Mouse (Mus musculus) CH12.LX (cell line): ENCODE measurements around the gene Olfr187. TPM values are rescaled to one million over a fixed set of nuclear protein-coding genes. Genes with fewer than 3 reads are reported as not detected.
"Not testable (repeated sequence)": the region's sequence is repeated elsewhere in the genome, so short reads cannot be mapped to it uniquely, and the experiment has no call there.

ENCODE experiments used
- DNase-seq: peaks from one replicate; pipeline ENCODE4 v3.0.0-alpha.2; 2013; ENCODE audit errors: extremely low read depth
- H3K27ac ChIP-seq: 2 replicates; pipeline ENCODE4 v1.5.1; 2012; ENCODE audit warnings: low read depth, mild to moderate bottlenecking, control low read depth, moderate library complexity; ENCODE audit not compliant: insufficient read depth
- H3K27me3 ChIP-seq: replicated peaks from 2 replicates; pipeline ENCODE3; 2012; ENCODE audit warnings: inconsistent platforms
- H3K36me3 ChIP-seq, 2 experiments: replicated peaks in 1 of 2; 2 replicates each; pipeline versions ENCODE3 to v1.6.1; 2012; ENCODE audit warnings: inconsistent platforms in 1 of 2, low read length in 1 of 2, mild to moderate bottlenecking in 1 of 2, mixed read lengths in 1 of 2, moderate library complexity in 1 of 2; ENCODE audit not compliant: control insufficient read depth in 1 of 2, insufficient read depth in 1 of 2
- H3K4me1 ChIP-seq, 2 experiments: 2 replicates each; pipeline ENCODE4 v1.6.1; 2012; ENCODE audit warnings: inconsistent platforms in 1 of 2, moderate library complexity in 1 of 2; ENCODE audit not compliant: insufficient read depth in 2 of 2, control insufficient read depth in 1 of 2
- H3K4me2 ChIP-seq: 2 replicates; pipeline ENCODE4 v1.6.1; 2012; ENCODE audit warnings: low read depth, mild to moderate bottlenecking, control low read depth; ENCODE audit not compliant: poor library complexity, insufficient read depth, severe bottlenecking
- H3K4me3 ChIP-seq, 3 experiments: fragments of 150-350 bp in 1 of 3; sonication (generic) in 1 of 3; replicated peaks in 1 of 3; 2 replicates each; pipeline versions ENCODE3 to v1.5.1; 2011 to 2012; ENCODE audit warnings: low read depth in 2 of 3, low read length in 2 of 3, mild to moderate bottlenecking in 2 of 3, moderate library complexity in 2 of 3, control low read depth in 1 of 3, improper control_type of control experiment in 1 of 3, inconsistent platforms in 1 of 3, mixed read lengths in 1 of 3; ENCODE audit not compliant: poor library complexity in 1 of 3
- H3K79me2 ChIP-seq: replicated peaks from 2 replicates; pipeline ENCODE4 v1.6.1; 2012; ENCODE audit warnings: mild to moderate bottlenecking, moderate library complexity; ENCODE audit not compliant: control insufficient read depth, poor library complexity, insufficient read depth, severe bottlenecking; ENCODE audit errors: extremely low read depth
- H3K9ac ChIP-seq: 2 replicates; pipeline ENCODE4 v1.6.1; 2012; ENCODE audit warnings: low read depth, mild to moderate bottlenecking, control low read depth, moderate library complexity; ENCODE audit not compliant: insufficient read depth
- H3K9me3 ChIP-seq: replicated peaks from 2 replicates; pipeline ENCODE3; 2012; ENCODE audit warnings: low read length, inconsistent platforms, mixed read lengths
- BHLHE40 ChIP-seq: IDR thresholded peaks from 2 replicates; pipeline ENCODE4 v1.6.1; 2011; ENCODE audit warnings: mild to moderate bottlenecking, low read depth, low read length, improper control_type of control experiment
- E2F4 ChIP-seq: IDR thresholded peaks from 2 replicates; pipeline ENCODE4 v1.6.1; 2011; ENCODE audit warnings: low read depth, low read length, improper control_type of control experiment; ENCODE audit not compliant: insufficient replicate concordance
- ELF1 ChIP-seq: IDR thresholded peaks from 2 replicates; pipeline ENCODE4 v1.6.1; 2014; ENCODE audit warnings: low read depth, mild to moderate bottlenecking, inconsistent platforms, low read length, improper control_type of control experiment
- EP300 ChIP-seq: IDR thresholded peaks from 2 replicates; pipeline ENCODE4 v1.6.1; 2011; ENCODE audit warnings: low read length, improper control_type of control experiment
- ETS1 ChIP-seq: conservative IDR thresholded peaks from 2 replicates; pipeline ENCODE4 v1.6.1; 2012; ENCODE audit warnings: low read depth, mild to moderate bottlenecking, inconsistent platforms, low read length, improper control_type of control experiment, moderate library complexity
- GABPA ChIP-seq: IDR thresholded peaks from 2 replicates; pipeline ENCODE4 v1.6.1; 2012; ENCODE audit warnings: low read depth, low read length, improper control_type of control experiment, inconsistent platforms; ENCODE audit not compliant: insufficient replicate concordance
- MAFK ChIP-seq: IDR thresholded peaks from 2 replicates; pipeline ENCODE4 v1.6.1; 2011; ENCODE audit warnings: low read length, improper control_type of control experiment; ENCODE audit not compliant: insufficient replicate concordance
- MAX ChIP-seq: IDR thresholded peaks from 2 replicates; pipeline ENCODE4 v1.6.1; 2011; ENCODE audit warnings: low read length, improper control_type of control experiment
- MEF2A ChIP-seq: IDR thresholded peaks from 2 replicates; pipeline ENCODE4 v1.6.1; 2014; ENCODE audit warnings: low read depth, mild to moderate bottlenecking, inconsistent platforms, low read length, improper control_type of control experiment, borderline replicate concordance
- MXI1 ChIP-seq: IDR thresholded peaks from 2 replicates; pipeline ENCODE4 v1.6.1; 2011; ENCODE audit warnings: mild to moderate bottlenecking, low read depth, low read length, improper control_type of control experiment
- MYC ChIP-seq: IDR thresholded peaks from 2 replicates; pipeline ENCODE4 v1.6.1; 2011; ENCODE audit warnings: low read depth, mild to moderate bottlenecking, improper control_type of control experiment, low read length
- POLR2A ChIP-seq: IDR thresholded peaks from 2 replicates; pipeline ENCODE4 v1.6.1; 2011; ENCODE audit warnings: low read depth, mild to moderate bottlenecking, improper control_type of control experiment, low read length
- RAD21 ChIP-seq: IDR thresholded peaks from 2 replicates; pipeline ENCODE4 v1.6.1; 2011; ENCODE audit warnings: low read depth, mild to moderate bottlenecking, low read length, improper control_type of control experiment, moderate library complexity
- SIN3A ChIP-seq: IDR thresholded peaks from 2 replicates; pipeline ENCODE4 v1.6.1; 2012; ENCODE audit warnings: low read length, improper control_type of control experiment, inconsistent platforms
- USF1 ChIP-seq: IDR thresholded peaks from 2 replicates; pipeline ENCODE4 v1.6.1; 2014; ENCODE audit warnings: low read depth, mild to moderate bottlenecking, inconsistent platforms, low read length, improper control_type of control experiment
- USF2 ChIP-seq: conservative IDR thresholded peaks from 2 replicates; pipeline ENCODE4 v1.6.1; 2011; ENCODE audit warnings: low read depth, low read length, improper control_type of control experiment
- ZC3H11A ChIP-seq: IDR thresholded peaks from 2 replicates; pipeline ENCODE4 v1.6.1; 2012; ENCODE audit warnings: low read depth, mild to moderate bottlenecking, inconsistent platforms, low read length, improper control_type of control experiment
- ZKSCAN1 ChIP-seq: IDR thresholded peaks from 2 replicates; pipeline ENCODE4 v1.6.1; 2012; ENCODE audit warnings: low read depth, inconsistent platforms, low read length, improper control_type of control experiment, borderline replicate concordance
- ZMIZ1 ChIP-seq: IDR thresholded peaks from 2 replicates; pipeline ENCODE4 v1.6.1; 2012; ENCODE audit warnings: low read depth, mild to moderate bottlenecking, inconsistent platforms, low read length, improper control_type of control experiment
- ZNF384 ChIP-seq: IDR thresholded peaks from 2 replicates; pipeline ENCODE4 v1.6.1; 2012; ENCODE audit warnings: low read depth, low read length, improper control_type of control experiment, inconsistent platforms
- dilution Hi-C: fragments of 300-500 bp; cut with MboI; formaldehyde crosslinking; loops from 2 replicates; pipeline ENCODE4 v1.14.3; 2020; ENCODE audit warnings: low sequenced_read_pairs; ENCODE audit not compliant: extremely low pct_unique_long_range_greater_than_20kb, extremely low pct_ligation_motif_present
- in situ Hi-C: fragments of 300-500 bp; cut with MboI; formaldehyde crosslinking; loops from 3 replicates; pipeline ENCODE4 v1.14.3; 2019; ENCODE audit warnings: low sequenced_read_pairs, low pct_ligation_motif_present, low pct_unique_long_range_greater_than_20kb, mixed read lengths
- polyA plus RNA-seq: library from polyadenylated mRNA; unstranded; fragments of >175 nt; gene quantifications from 2 replicates; pipeline ENCODE4 v1.2.1, GENCODE M21; 2012; ENCODE audit warnings: low read depth; ENCODE audit not compliant: insufficient read length
- total RNA-seq, 2 experiments: library from RNA; depleted of rRNA; stranded (reverse); fragments of 300-350 nt in 1 of 2; fragments of >200 nt in 1 of 2; gene quantifications; 2 replicates each; pipeline ENCODE4 v1.2.3; 2012 to 2014

Olfr187 gene
- total RNA-seq (2012; rRNA removed) (not detected in 2 replicates), total RNA-seq (2014; rRNA removed) (not detected in 2 replicates), polyA plus RNA-seq (not detected in 2 replicates)

DNA sequence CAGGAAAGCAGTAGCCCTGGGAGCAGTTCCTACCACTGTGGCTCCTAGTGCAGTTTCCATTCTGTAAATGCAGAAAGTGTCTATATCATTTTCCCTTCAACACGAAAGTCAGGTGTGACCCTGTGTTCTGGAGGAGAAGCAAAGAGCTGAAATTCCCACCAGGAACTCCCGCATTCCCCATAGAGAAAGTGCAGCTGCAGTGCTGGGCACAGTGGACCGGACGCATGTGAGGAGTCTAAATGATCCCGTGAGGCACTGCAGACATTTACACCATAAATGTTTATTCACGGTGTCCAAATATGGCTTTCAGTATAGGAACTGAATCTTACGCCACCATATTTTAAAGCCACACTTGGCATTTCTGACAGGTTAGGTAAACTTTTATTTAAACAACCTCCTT is at the start of gene Olfr187:
Gene Olfr187, minus strand, starts transcription at position 58 of the 400 bp plus-strand sequence.
- TF ChIP-seq ETS1 (no peak), GABPA (no peak), MAX (no peak), MXI1 (no peak)
- Histone ChIP-seq H3K79me2 (no peaks in the 10 kb centered on the region), H3K4me3 (no peak within 1 kb of the TSS), H3K4me1 (no peaks in the 10 kb centered on the region), H3K9me3 (no peaks in the 10 kb centered on the region), H3K36me3 (no peaks in the 10 kb centered on the region), H3K9ac (no peak within 1 kb of the TSS), H3K27ac (no peak within 1 kb of the TSS), H3K4me2 (no peak within 1 kb of the TSS; the same call in 1 of the 2 replicates), H3K27me3 (no peaks in the 10 kb centered on the region)
- in situ Hi-C loops (no loop called here), dilution Hi-C loops (no loop called here)
- DNase-seq: no peak

DNA sequence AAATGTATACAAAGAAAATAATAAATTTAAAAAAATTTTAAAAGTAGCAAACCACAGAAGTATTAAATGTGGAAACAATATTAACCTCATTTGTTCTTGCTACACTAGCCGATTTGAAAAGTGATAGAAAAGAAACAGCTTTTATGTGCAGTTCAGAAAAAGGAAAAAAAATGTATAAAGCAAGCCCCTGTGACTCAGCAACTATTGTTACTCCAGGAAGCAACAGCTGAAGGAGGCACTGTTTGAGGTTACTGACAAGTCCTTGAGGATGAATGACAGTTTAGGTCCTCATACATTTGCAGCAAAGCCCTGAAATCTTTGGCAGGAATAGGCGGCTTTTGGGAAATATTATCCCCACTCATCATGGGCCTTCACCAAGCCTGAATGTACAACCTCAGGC is 41.5 kb upstream of the Olfr187 start:
- dilution Hi-C loops, H3K9me3 ChIP-seq, H3K9ac ChIP-seq, H3K79me2 ChIP-seq, DNase-seq, H3K4me3 ChIP-seq, in situ Hi-C loops, H3K27me3 ChIP-seq, H3K4me1 ChIP-seq, H3K36me3 ChIP-seq, H3K27ac ChIP-seq, H3K4me2 ChIP-seq: not testable (repeated sequence)

- dilution Hi-C loops: no loop called here
- in situ Hi-C loops: no loop called here
These were observed 38.3 kb upstream of the Olfr187 start, which contains the start of gene Olfr190 for GRCm38 (mm10) chr16:59077905-59078304. Gene Olfr190 (minus strand): TSS chr16:59078005.

More at GRCm38 (mm10) chr16:59077905-59078304, 38.3 kb upstream of the Olfr187 start, which contains the start of gene Olfr190:
- H3K9me3 ChIP-seq: no peaks in the 10 kb centered on the region
- H3K79me2 ChIP-seq: no peaks in the 10 kb centered on the region
- no peak within 1 kb of the TSS for H3K27ac ChIP-seq
- no peak within 1 kb of the TSS for H3K4me3 ChIP-seq
- H3K9ac ChIP-seq: no peak within 1 kb of the TSS
- H3K4me2 ChIP-seq: no peak within 1 kb of the TSS
- no peaks in the 10 kb centered on the region for H3K4me1 ChIP-seq
- DNase-seq: no peak
- TF ChIP-seq MAFK (no peak), SIN3A (no peak), MYC (no peak), ZC3H11A (no peak), USF2 (no peak), ZMIZ1 (no peak), POLR2A (no peak), RAD21 (no peak), USF1 (no peak), BHLHE40 (no peak), E2F4 (no peak), GABPA (no peak), ZNF384 (no peak), ELF1 (no peak), ZKSCAN1 (no peak), MEF2A (no peak), MAX (no peak), EP300 (no peak)
- H3K36me3 ChIP-seq: no peaks in the 10 kb centered on the region
- H3K27me3 ChIP-seq: no peaks in the 10 kb centered on the region
